Mouse (Mus musculus) heart, postnatal 0 days (tissue): ENCODE data around the gene Slc46a1. TPM values are rescaled to one million over a fixed set of nuclear protein-coding genes. Genes with fewer than 3 reads are reported as not detected.

Source experiments
- ATAC-seq: fragments of 200-750 bp; cut with Nextera tagmentation; 2 replicates; pipeline ENCODE4 v1.8.0; 2017; ENCODE audit warnings: low read depth, moderate number of reproducible peaks, moderate library complexity; ENCODE audit not compliant: insufficient read depth
- DNase-seq: peaks from one replicate; pipeline ENCODE4 v3.0.0-alpha.2; 2016; ENCODE audit warnings: low spot score
- H3K27ac ChIP-seq: fragments of 300-500 bp; sonication (generic); 2 replicates; pipeline ENCODE4 v1.5.1; 2014; ENCODE audit warnings: low read depth, mild to moderate bottlenecking
- H3K27me3 ChIP-seq: fragments of 300-500 bp; sonication (generic); 2 replicates; pipeline ENCODE4 v1.6.1; 2014; ENCODE audit warnings: low read length, mixed read lengths; ENCODE audit not compliant: control insufficient read depth, insufficient read depth
- H3K36me3 ChIP-seq: fragments of 300-500 bp; sonication (generic); replicated peaks from 2 replicates; pipeline ENCODE4 v1.6.1; 2014; ENCODE audit warnings: low read length, mixed read lengths; ENCODE audit not compliant: control insufficient read depth, insufficient read depth
- H3K4me1 ChIP-seq: fragments of 300-500 bp; sonication (generic); 2 replicates; pipeline ENCODE4 v1.6.1; 2014; ENCODE audit warnings: antibody characterized with exemption; ENCODE audit not compliant: control insufficient read depth, insufficient read depth
- H3K4me2 ChIP-seq: fragments of 300-500 bp; sonication (generic); 2 replicates; pipeline ENCODE4 v1.6.1; 2014; ENCODE audit warnings: low read depth, mild to moderate bottlenecking, low read length, moderate library complexity
- H3K4me3 ChIP-seq: fragments of 300-500 bp; sonication (generic); 2 replicates; pipeline ENCODE4 v1.5.1; 2014; ENCODE audit warnings: low read depth, low read length
- H3K9ac ChIP-seq: fragments of 300-500 bp; sonication (generic); replicated peaks from 2 replicates; pipeline ENCODE4 v1.6.1; 2014; ENCODE audit warnings: low read depth, low read length, mixed read lengths
- H3K9me3 ChIP-seq: fragments of 300-500 bp; sonication (generic); replicated peaks from 2 replicates; pipeline ENCODE4 v1.6.1; 2016; ENCODE audit warnings: low read length; ENCODE audit not compliant: control insufficient read depth
- CTCF ChIP-seq: IDR thresholded peaks from 2 replicates; pipeline ENCODE4 v1.5.1; 2016; ENCODE audit warnings: antibody characterized with exemption, control low read depth, low read depth
- EP300 ChIP-seq: IDR thresholded peaks from 2 replicates; pipeline ENCODE4 v1.6.1; 2016; ENCODE audit warnings: antibody characterized with exemption, low read depth
- WGBS: fragments of 180-500 bp; shearing (Covaris S2); extraction: QIAGEN DNeasy Blood & Tissue Kit; methylation state at CpG from one replicate; pipeline ENCODE4 v1.1.7; 2014; 5-methylcytosine and 5-hydroxymethylcytosine counted together
- polyA plus RNA-seq: library from polyadenylated mRNA; unstranded; fragments of >200 nt; fragmentation: Nextera tagmentation; extraction: Ambion mirVana; gene quantifications from 2 replicates; pipeline ENCODE4 v1.2.1, GENCODE M21; 2015
- total RNA-seq: library from RNA; depleted of rRNA; stranded (reverse); fragments of >200 nt; gene quantifications from 2 replicates; pipeline ENCODE4 v1.2.3, GENCODE M21; 2014; ENCODE audit warnings: low replicate concordance

The Slc46a1 gene
- total and polyA plus RNA-seq, 2 experiments from 2014 or later: 4.5 to 8.4 TPM

GRCm38 (mm10) chr11:78424352-78424751 is 41.1 kb upstream of the Slc46a1 start:
- WGBS: 64% methylated on average over 2 of the region's 2 CpGs
- Histone ChIP-seq H3K4me1 (no peaks in the 10 kb centered on the region), H3K27me3 (peaks cover 23% of the 10 kb centered on the region; the same call in 1 of the 2 replicates), H3K4me3 (no peak overlapping the region), H3K27ac (no peak overlapping the region), H3K9me3 (no peaks in the 10 kb centered on the region), H3K4me2 (no peak overlapping the region), H3K36me3 (no peaks in the 10 kb centered on the region), H3K9ac (no peak overlapping the region)
- DNase-seq: no peak
- ATAC-seq: no peak
- TF ChIP-seq EP300 (no peak), CTCF (no peak)

GRCm38 (mm10) chr11:78425572-78425971 is 39.9 kb upstream of the Slc46a1 start:
- H3K36me3 ChIP-seq: no peaks in the 10 kb centered on the region
- no peaks in the 10 kb centered on the region for H3K9me3 ChIP-seq
- no peaks in the 10 kb centered on the region for H3K4me1 ChIP-seq
- no peak overlapping the region for H3K9ac ChIP-seq
- ATAC-seq: no peak
- peaks cover 23% of the 10 kb centered on the region; the same call in 1 of the 2 replicates for H3K27me3 ChIP-seq
- TF ChIP-seq CTCF: no peak
- TF ChIP-seq EP300: no peak
- H3K4me2 ChIP-seq: no peak overlapping the region
- WGBS: 90% methylated on average over 1 of the region's 1 CpGs
- no peak overlapping the region for H3K27ac ChIP-seq
- no peak overlapping the region for H3K4me3 ChIP-seq
- DNase-seq: no peak

GRCm38 (mm10) chr11:78427655-78428054 is 37.8 kb upstream of the Slc46a1 start:
- Histone ChIP-seq H3K27me3 (peaks cover 6% of the 10 kb centered on the region; the same call in 1 of the 2 replicates), H3K9ac (no peak overlapping the region), H3K4me2 (no peak overlapping the region), H3K36me3 (no peaks in the 10 kb centered on the region), H3K9me3 (no peaks in the 10 kb centered on the region), H3K27ac (no peak overlapping the region), H3K4me3 (no peak overlapping the region), H3K4me1 (no peaks in the 10 kb centered on the region)
- DNase-seq: no peak
- TF ChIP-seq CTCF (no peak), EP300 (no peak)
- no peak for ATAC-seq
- WGBS: 91% methylated on average over 6 of the region's 6 CpGs

- 69% methylated on average over 5 of the region's 5 CpGs for WGBS
- ATAC-seq (no peak), DNase-seq (no peak)
- TF ChIP-seq CTCF (no peak), EP300 (no peak)
- no peaks in the 10 kb centered on the region for H3K4me1 ChIP-seq
- no peak overlapping the region for H3K9ac ChIP-seq
- no peak overlapping the region for H3K27ac ChIP-seq
- H3K27me3 ChIP-seq: no peaks in the 10 kb centered on the region
- H3K4me2 ChIP-seq: no peak overlapping the region
- no peak overlapping the region for H3K4me3 ChIP-seq
- no peaks in the 10 kb centered on the region for H3K36me3 ChIP-seq
- no peaks in the 10 kb centered on the region for H3K9me3 ChIP-seq
Measured at GRCm38 (mm10) chr11:78428309-78428708, 37.2 kb upstream of the Slc46a1 start.

- no peak for DNase-seq
- H3K9me3 ChIP-seq: no peaks in the 10 kb centered on the region
- no peak overlapping the region for H3K9ac ChIP-seq
- TF ChIP-seq EP300 (no peak), CTCF (no peak)
- no peak for ATAC-seq
- H3K27me3 ChIP-seq: no peaks in the 10 kb centered on the region
- H3K27ac ChIP-seq: no peak overlapping the region
- H3K4me3 ChIP-seq: no peak overlapping the region
- no peak overlapping the region for H3K4me2 ChIP-seq
- no peaks in the 10 kb centered on the region for H3K36me3 ChIP-seq
- H3K4me1 ChIP-seq: no peaks in the 10 kb centered on the region
- WGBS: 44% methylated on average over 11 of the region's 11 CpGs
Measured at GRCm38 (mm10) chr11:78430195-78430878, 35.2 kb upstream of the Slc46a1 start.

DNA sequence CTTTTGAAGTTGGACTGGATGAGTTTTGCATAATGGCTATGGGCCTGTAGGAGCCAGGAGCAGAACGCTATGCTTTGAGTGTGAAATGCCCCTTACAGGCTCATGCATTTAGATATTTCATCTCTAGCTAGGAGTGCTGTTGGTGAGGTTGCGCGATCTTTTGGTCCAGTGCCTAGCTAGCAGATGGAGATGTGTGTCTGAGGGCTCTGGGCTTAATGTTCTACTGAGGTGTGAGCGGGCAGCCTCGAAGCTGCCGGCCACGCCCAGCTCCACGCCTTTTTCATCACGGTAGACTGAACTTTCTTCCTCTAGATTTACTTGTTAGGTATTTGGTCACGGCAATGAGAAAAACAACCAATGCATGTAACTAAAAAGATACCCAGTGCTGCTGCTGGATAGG is 34.3 kb upstream of the Slc46a1 start:
- H3K9me3 ChIP-seq: no peaks in the 10 kb centered on the region
- no peak overlapping the region for H3K4me2 ChIP-seq
- 86% methylated on average over 10 of the region's 10 CpGs for WGBS
- TF ChIP-seq CTCF (no peak), EP300 (no peak)
- no peak for DNase-seq
- no peaks in the 10 kb centered on the region for H3K36me3 ChIP-seq
- no peak for ATAC-seq
- H3K27ac ChIP-seq: no peak overlapping the region
- H3K9ac ChIP-seq: no peak overlapping the region
- H3K27me3 ChIP-seq: no peaks in the 10 kb centered on the region
- H3K4me1 ChIP-seq: no peaks in the 10 kb centered on the region
- H3K4me3 ChIP-seq: no peak overlapping the region
